Mouse (Mus musculus): ENCODE measurements around the gene Ccdc27.

- no peak for TF ChIP-seq CTCF (IDR thresholded peaks at IDR 0.05)
- no peak for TF ChIP-seq POLR2A (IDR thresholded peaks at IDR 0.05; ENCODE audit: insufficient read depth, low read depth, low read length)
- TF ChIP-seq EP300 (IDR thresholded peaks at IDR 0.05; ENCODE audit: insufficient read depth, low read depth, low read length), result no peak
Observed at GRCm38 (mm10) chr4:153980470-153980869, 62.0 kb downstream of the Ccdc27 start.

Measured in heart, adult 2 months (tissue).